ENCODE assay signal across 18 mouse cellular contexts in the genomic region with DNA sequence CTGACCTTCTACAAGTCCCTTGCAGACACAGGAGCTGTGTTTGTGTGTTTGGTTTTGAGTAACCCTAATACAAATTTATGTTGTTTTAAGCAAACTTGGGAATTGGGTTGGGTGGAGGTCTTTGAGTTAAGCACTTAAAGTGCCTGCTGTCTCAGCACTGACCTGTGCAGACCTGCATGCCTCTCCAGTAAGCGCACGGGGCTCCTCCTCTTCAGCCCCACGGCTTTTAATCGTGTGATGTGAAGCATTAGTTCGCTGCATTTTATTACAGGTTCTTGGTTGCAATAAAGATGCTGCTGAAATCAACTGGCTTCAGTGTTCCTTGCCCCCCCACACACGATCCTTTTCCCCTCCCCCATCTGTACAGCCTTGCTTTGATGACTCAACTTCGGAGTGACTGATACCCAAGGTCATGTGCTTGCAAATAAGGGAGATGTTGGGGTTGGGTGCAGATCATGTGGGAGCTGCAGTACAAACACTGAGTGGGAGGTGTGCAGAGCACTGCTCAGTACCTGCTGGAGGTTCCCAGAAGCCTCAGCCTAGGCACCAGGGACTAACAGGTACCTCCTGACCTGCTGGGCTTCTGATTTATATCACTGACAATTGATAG. TPM values are rescaled to one million over a fixed set of nuclear protein-coding genes. Genes with fewer than 3 reads are reported as not detected.
A peak's percentile ranks its signal among the peaks of the same experiment; 100 is the strongest.
DNase-seq lines count a peak whose midpoint lies in the region; ATAC-seq and TF ChIP-seq lines count a peak whose summit lies in the region.
"Had no signal": no experiment of that assay in that cellular context is flagged by ENCODE, and none has a peak within 500 bp of the region (broad histone marks: within the 10 kb centered on the region; RNA-seq: fewer than 3 reads in every experiment).

No protein-coding gene starts in this region.

- TF ChIP-seq RAD21 in MEL (IDR thresholded peaks at IDR 0.05; ENCODE audit: low read depth, low read length) = no peak

- H3K36me3 ChIP-seq in kidney, embryonic 15.5 days = peaks cover 55% of the 10 kb centered on the region
- H3K36me3 ChIP-seq in MEL (ENCODE audit: control insufficient read depth in 1 of 2, insufficient read depth in 2 of 2, low read length in 2 of 2) (peaks cover 2 to 26% of the 10 kb centered on the region in 2 experiments), myocyte (ENCODE audit: control insufficient read depth, insufficient read depth) (peaks cover 27% of the 10 kb centered on the region)

- ATAC-seq in kidney, embryonic 15.5 days (replicated peaks; ENCODE audit: low FRiP score) = 0 out of 2 replicates have a peak, but pooled peaks have one; percentile 25
- ATAC-seq: forebrain, embryonic 14.5 days had no signal

- TF ChIP-seq POLR2A in MEL (IDR thresholded peaks at IDR 0.05; ENCODE audit: control insufficient read depth in 1 of 2, insufficient read depth in 1 of 2, low read depth in 1 of 2, low read length in 2 of 2, poor library complexity in 1 of 2) (no peak), myocyte (IDR thresholded peaks at IDR 0.05; ENCODE audit: insufficient read length, low read depth) (no peak)

- 34% methylated on average over 7 of the region's 7 CpGs for WGBS in kidney, embryonic 15.5 days

- H3K4me3 ChIP-seq in kidney, embryonic 15.5 days (replicated peaks) = no peak overlapping the region
- H3K4me3 ChIP-seq in MEL (ENCODE audit: control insufficient read depth in 1 of 2, insufficient read depth in 1 of 2, low read depth in 2 of 2, low read length in 2 of 2) = no peak overlapping the region
- no peak overlapping the region for H3K4me3 ChIP-seq in myocyte
- H3K4me3 ChIP-seq: embryonic facial prominence, embryonic 10.5 days; midbrain, embryonic 10.5 days had no signal

- H3K27ac ChIP-seq in kidney, embryonic 15.5 days = no peak overlapping the region
- peak overlapping the region; percentile 14; the same call in 1 of the 2 replicates for H3K27ac ChIP-seq in MEL (ENCODE audit: control insufficient read depth, low read depth, low read length)
- H3K27ac ChIP-seq: embryonic facial prominence, embryonic 10.5 days; hindbrain, embryonic 14.5 days; midbrain, embryonic 10.5 days had no signal

- no peak for TF ChIP-seq EP300 in MEL (IDR thresholded peaks at IDR 0.05; ENCODE audit: low read depth in 1 of 2, low read length in 2 of 2)

- no peaks in the 10 kb centered on the region for H3K9me3 ChIP-seq in kidney, embryonic 15.5 days (replicated peaks)
- H3K9me3 ChIP-seq in MEL (replicated peaks; ENCODE audit: insufficient read depth, low read length) = no peaks in the 10 kb centered on the region
- H3K9me3 ChIP-seq: embryonic facial prominence, embryonic 10.5 days; midbrain, embryonic 10.5 days had no signal

- TF ChIP-seq CTCF in MEL (IDR thresholded peaks at IDR 0.05 in 2 of 3, conservative IDR thresholded peaks at IDR 0.05 in 1 of 3; ENCODE audit: control insufficient read depth in 1 of 3, insufficient read depth in 1 of 3, low read depth in 2 of 3, low read length in 3 of 3, poor library complexity in 1 of 3, severe bottlenecking in 1 of 3) = no peak

- no peaks in the 10 kb centered on the region for H3K79me2 ChIP-seq in MEL (ENCODE audit: control insufficient read depth, insufficient read depth, low read length, poor library complexity)
- H3K79me2 ChIP-seq in myocyte (ENCODE audit: control insufficient read depth, insufficient read depth) = no peaks in the 10 kb centered on the region

- no peak overlapping the region for H3K4me2 ChIP-seq in kidney, embryonic 15.5 days
- H3K4me2 ChIP-seq in myocyte (ENCODE audit: low read depth) = no peak overlapping the region
- H3K4me2 ChIP-seq: hindbrain, embryonic 14.5 days had no signal

- no peaks in the 10 kb centered on the region for H3K27me3 ChIP-seq in kidney, embryonic 15.5 days
- H3K27me3 ChIP-seq in MEL (ENCODE audit: control insufficient read depth in 1 of 2, insufficient read depth in 2 of 2, low read length in 2 of 2) (no peaks in the 10 kb centered on the region), myocyte (ENCODE audit: control insufficient read depth, insufficient read depth, insufficient read length) (no peaks in the 10 kb centered on the region)

- no peak overlapping the region for H3K9ac ChIP-seq in kidney, embryonic 15.5 days
- no peak overlapping the region for H3K9ac ChIP-seq in MEL (ENCODE audit: control insufficient read depth, low read depth, low read length, poor library complexity, severe bottlenecking)
- H3K9ac ChIP-seq: hindbrain, embryonic 14.5 days had no signal

- DNase-seq in kidney, postnatal 36 days = no peak
- DNase-seq in MEL (ENCODE audit: low read depth, low spot score) = peak; percentile 48
- peak; percentile 49 for DNase-seq in induced T-regulatory cell, adult 2 months (ENCODE audit: low read depth)
- DNase-seq in cerebellum, adult 11-12 months = no peak
- DNase-seq in heart, adult 18-20 months = no peak
- DNase-seq in lung, postnatal 36 days = no peak
- DNase-seq: cerebellum, adult 11 months; kidney, postnatal 14 days; lung, adult 18-20 months; spleen, adult 18-20 months; thymus, postnatal 14 days had no signal

- no peak overlapping the region for H3ac ChIP-seq in myocyte (ENCODE audit: control insufficient read depth, insufficient read length)

- peaks cover 6% of the 10 kb centered on the region; the same call in 1 of the 2 replicates for H3K4me1 ChIP-seq in kidney, embryonic 15.5 days
- H3K4me1 ChIP-seq in MEL (ENCODE audit: control insufficient read depth in 1 of 2, insufficient read depth in 2 of 2, low read length in 2 of 2) = peaks cover 8 to 31% of the 10 kb centered on the region in 2 experiments; a peak in 3 of 4 replicates
- H3K4me1 ChIP-seq: midbrain, embryonic 10.5 days had no signal

TF ChIP-seq in MEL, 35 proteins besides CTCF, POLR2A, EP300 and RAD21:
- TF ChIP-seq MYB (IDR thresholded peaks at IDR 0.05; ENCODE audit: low read depth, low read length) (no peak), CHD1 (IDR thresholded peaks at IDR 0.05; ENCODE audit: low read depth, low read length) (no peak), MXI1 (IDR thresholded peaks at IDR 0.05; ENCODE audit: low read depth, low read length) (no peak), CHD2 (IDR thresholded peaks at IDR 0.05; ENCODE audit: low read length) (no peak), USF1 (IDR thresholded peaks at IDR 0.05; ENCODE audit: low read depth, low read length) (peak; percentile 57), NELFE (IDR thresholded peaks at IDR 0.05; ENCODE audit: low read depth, low read length) (no peak), E2F4 (IDR thresholded peaks at IDR 0.05; ENCODE audit: borderline replicate concordance, low read depth, low read length) (no peak)

TF ChIP-seq in myocyte, 11 proteins besides CTCF, POLR2A, EP300 and RAD21:
- TF ChIP-seq USF1 (IDR thresholded peaks at IDR 0.05; ENCODE audit: low read depth) (peak; percentile 27), MAX (IDR thresholded peaks at IDR 0.05; ENCODE audit: low read depth) (no peak)

RNA-seq across cellular contexts. Expression of a gene that starts 17.0 kb away (rescaled TPM):
- polyA plus RNA-seq in kidney, embryonic 15.5 days (2015; fragmentation: Nextera tagmentation; extraction: Ambion mirVana) = 11.8 and 13.5 TPM in 2 replicates
- under 0.01 and 0.03 TPM in 2 replicates for total RNA-seq in MEL (2012; rRNA removed)
- under 1 TPM in 1 of 2 experiments, not detected in 1; 0.14 TPM for polyA plus RNA-seq in MEL (2012; ENCODE audit: insufficient read depth in 1 of 2, insufficient read length in 2 of 2, low read depth in 1 of 2, low replicate concordance in 2 of 2, missing spikeins in 1 of 2)
- polyA plus RNA-seq in myocyte (2012; fragmentation: generic; extraction: Trizol) = 9.4 TPM
- total RNA-seq in heart, adult 18-20 months (2021) = 10 to 100 TPM; 12.3 to 13.8 TPM

RNA-seq across cellular contexts. Expression of a gene that starts 52.1 kb away (rescaled TPM):
- 35.2 and 37.3 TPM in 2 replicates for polyA plus RNA-seq in kidney, embryonic 15.5 days (2015; fragmentation: Nextera tagmentation; extraction: Ambion mirVana)
- total RNA-seq in MEL (2012; rRNA removed) = 42.5 and 51.8 TPM in 2 replicates
- polyA plus RNA-seq in MEL (2012; ENCODE audit: insufficient read depth in 1 of 2, insufficient read length in 2 of 2, low read depth in 1 of 2, low replicate concordance in 2 of 2, missing spikeins in 1 of 2) (10 to 100 TPM in 1 of 2 experiments, not detected in 1; 62.1 TPM), myocyte (2012; fragmentation: generic; extraction: Trizol) (24.4 TPM)
- total RNA-seq in heart, adult 18-20 months (2021) = 10 to 100 TPM; 57.2 to 60.2 TPM

RNA-seq across cellular contexts. Expression of a gene that starts 56.7 kb away (rescaled TPM):
- 3.5 and 4.2 TPM in 2 replicates for polyA plus RNA-seq in kidney, embryonic 15.5 days (2015; fragmentation: Nextera tagmentation; extraction: Ambion mirVana)
- not detected in 2 replicates for total RNA-seq in MEL (2012; rRNA removed)
- polyA plus RNA-seq in MEL (2012; ENCODE audit: insufficient read depth in 1 of 2, insufficient read length in 2 of 2, low read depth in 1 of 2, low replicate concordance in 2 of 2, missing spikeins in 1 of 2) (not detected), myocyte (2012; fragmentation: generic; extraction: Trizol) (not detected)
- under 1 TPM; 0.15 to 0.18 TPM for total RNA-seq in heart, adult 18-20 months (2021)
- total RNA-seq: granulocyte monocyte progenitor cell, adult 5-6 weeks had no signal

Comparison
In these comparisons a context has a peak if more than half of its experiments do, and no peak if none do; other contexts are left out.
1. DNase-seq: peak in MEL (single experiment) and induced T-regulatory cell, adult 2 months (single experiment); none in kidney, postnatal 36 days (0 of 2), cerebellum, adult 11-12 months (single experiment), heart, adult 18-20 months (0 of 2) and lung, postnatal 36 days (single experiment).